Mouse (Mus musculus): ENCODE results near the gene Ptprg.
"Not testable (repeated sequence)": the region's sequence is repeated elsewhere in the genome, so short reads cannot be mapped to it uniquely, and the experiment has no call there.

The Ptprg gene

GRCm38 (mm10) chr14:12206138-12206537 lies 652.8 kb downstream of the Ptprg start:
- DNase-seq (ENCODE audit: low spot score) = no peak

- DNase-seq (ENCODE audit: low spot score) = no peak
Measured at GRCm38 (mm10) chr14:12208554-12208953, 655.2 kb downstream of the Ptprg start.

GRCm38 (mm10) chr14:12218544-12219150 lies 665.3 kb downstream of the Ptprg start:
- DNase-seq (ENCODE audit: low spot score) = no peak

GRCm38 (mm10) chr14:12219877-12220276 lies 666.5 kb downstream of the Ptprg start:
- no peak for DNase-seq (ENCODE audit: low spot score)

- no peak for DNase-seq (ENCODE audit: low spot score)
Measured at GRCm38 (mm10) chr14:12220540-12220939, 667.2 kb downstream of the Ptprg start.

GRCm38 (mm10) chr14:12221571-12221970 lies 668.2 kb downstream of the Ptprg start:
- DNase-seq (ENCODE audit: low spot score) = no peak

GRCm38 (mm10) chr14:12243726-12244125 lies 690.4 kb downstream of the Ptprg start:
- DNase-seq (ENCODE audit: low spot score) = no peak

GRCm38 (mm10) chr14:12276031-12276430 lies 722.7 kb downstream of the Ptprg start:
- no peak for DNase-seq (ENCODE audit: low spot score)

- no peak for DNase-seq (ENCODE audit: low spot score)
Measured at GRCm38 (mm10) chr14:12283641-12284040, 730.3 kb downstream of the Ptprg start, which contains the start of gene Gm49355. TSS of gene Gm49355 (plus strand) at chr14:12283976.

- DNase-seq (ENCODE audit: low spot score) = peak; percentile 71
Measured at GRCm38 (mm10) chr14:12284141-12284912, 731.0 kb downstream of the Ptprg start, which contains the start of gene 3830406C13Rik. TSS of gene 3830406C13Rik (plus strand) at chr14:12284173.

GRCm38 (mm10) chr14:12289747-12290146 lies 736.4 kb downstream of the Ptprg start:
- not testable (repeated sequence) for DNase-seq (ENCODE audit: low spot score)
